Mouse (Mus musculus): Measurements from ENCODE around the gene Kctd12. TPM values are rescaled to one million over a fixed set of nuclear protein-coding genes. Genes with fewer than 3 reads are reported as not detected.

Gene Kctd12
- 7.0 and 13.9 TPM in 2 replicates for polyA plus RNA-seq (2012; ENCODE audit: insufficient read depth, low replicate concordance)

DNA sequence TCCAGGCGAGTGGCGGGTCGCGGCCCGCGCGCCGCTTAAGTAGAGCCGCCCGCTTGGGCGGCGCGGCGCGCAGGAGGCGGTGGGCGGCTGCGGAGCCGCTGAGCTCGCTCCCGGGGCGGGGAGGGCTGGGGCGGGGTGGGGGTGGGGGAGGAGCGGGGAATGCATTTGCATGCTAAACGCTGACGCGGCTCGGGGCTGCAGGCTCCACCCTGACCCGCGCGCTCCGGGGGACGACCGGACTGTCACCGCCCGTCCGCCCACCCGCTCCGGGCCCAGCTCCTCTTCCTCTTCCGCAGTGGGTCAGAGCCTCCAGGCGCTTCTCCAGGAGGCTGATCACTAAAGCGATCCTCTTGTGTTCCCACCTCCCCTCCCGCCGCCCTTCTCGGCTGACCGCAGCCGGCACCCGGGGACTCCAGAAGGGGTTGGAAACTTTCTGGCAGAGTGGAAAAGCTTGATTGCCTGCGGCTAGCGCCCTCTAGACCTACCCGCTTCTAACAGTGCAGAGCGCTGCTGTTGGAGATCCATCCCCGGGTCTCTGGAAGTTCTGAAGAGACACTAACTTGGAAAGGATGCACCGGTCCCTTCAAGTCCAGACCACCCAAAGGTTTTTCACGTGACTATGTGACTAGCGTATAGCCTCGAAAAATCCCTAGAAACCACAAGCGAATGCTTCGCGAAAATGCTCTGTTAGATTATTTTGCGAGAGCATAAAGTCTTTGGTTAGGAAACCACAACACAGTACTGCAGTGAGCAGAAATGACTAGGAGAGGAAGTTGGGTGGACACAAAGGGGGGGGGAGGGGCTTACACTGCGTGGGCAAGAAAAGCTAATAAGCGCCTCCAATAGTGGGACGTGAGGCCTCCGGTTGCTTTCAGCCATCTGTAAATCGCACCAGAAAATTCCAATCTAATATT lies at the start of gene Kctd12:
Gene Kctd12, minus strand, starts transcription at position 11 of the 914 bp plus-strand sequence.
- peak within 1 kb of the TSS; percentile 97 for H3K4me3 ChIP-seq (replicated peaks)

DNA sequence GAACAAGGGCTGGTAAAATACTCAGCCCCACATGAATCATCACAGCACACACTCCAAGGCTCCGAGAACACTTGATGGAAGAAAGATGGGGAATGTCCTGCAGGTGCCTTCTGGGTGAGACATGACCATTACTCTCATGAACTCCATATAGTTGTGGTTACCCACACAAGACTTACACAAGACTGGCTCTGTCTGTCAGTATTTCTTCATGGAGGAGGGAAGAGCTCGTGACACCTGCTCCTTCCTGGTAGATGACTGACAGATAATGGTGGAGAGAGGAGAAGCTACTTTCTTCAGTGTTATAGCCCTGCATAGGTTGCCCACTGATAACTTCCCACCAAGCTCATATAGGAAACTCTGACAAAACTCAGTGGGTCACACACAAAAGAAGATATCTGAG lies 46.8 kb upstream of the Kctd12 start:
- Histone ChIP-seq H3K4me1 (peaks cover 12% of the 10 kb centered on the region), H3K9me3 (no peaks in the 10 kb centered on the region), H3K36me3 (replicated peaks; ENCODE audit: low read length) (no peaks in the 10 kb centered on the region), H3K27me3 (replicated peaks) (no peaks in the 10 kb centered on the region), H3K4me3 (replicated peaks) (no peak overlapping the region)
- no peak for TF ChIP-seq FLI1 (IDR thresholded peaks at IDR 0.05; ENCODE audit: low read length)
- no peak for TF ChIP-seq GATA1 (IDR thresholded peaks at IDR 0.05; ENCODE audit: borderline replicate concordance, low read length)

More for the DNA sequence above, at the start of gene Kctd12:
- H3K9me3 ChIP-seq = no peaks in the 10 kb centered on the region
- no peaks in the 10 kb centered on the region for H3K36me3 ChIP-seq (replicated peaks; ENCODE audit: low read length)
- H3K27me3 ChIP-seq (replicated peaks) = peaks cover 9% of the 10 kb centered on the region
- TF ChIP-seq GATA1 (IDR thresholded peaks at IDR 0.05; ENCODE audit: borderline replicate concordance, low read length) (no peak), FLI1 (IDR thresholded peaks at IDR 0.05; ENCODE audit: low read length) (no peak)
- H3K4me1 ChIP-seq = peaks cover 57% of the 10 kb centered on the region

DNA sequence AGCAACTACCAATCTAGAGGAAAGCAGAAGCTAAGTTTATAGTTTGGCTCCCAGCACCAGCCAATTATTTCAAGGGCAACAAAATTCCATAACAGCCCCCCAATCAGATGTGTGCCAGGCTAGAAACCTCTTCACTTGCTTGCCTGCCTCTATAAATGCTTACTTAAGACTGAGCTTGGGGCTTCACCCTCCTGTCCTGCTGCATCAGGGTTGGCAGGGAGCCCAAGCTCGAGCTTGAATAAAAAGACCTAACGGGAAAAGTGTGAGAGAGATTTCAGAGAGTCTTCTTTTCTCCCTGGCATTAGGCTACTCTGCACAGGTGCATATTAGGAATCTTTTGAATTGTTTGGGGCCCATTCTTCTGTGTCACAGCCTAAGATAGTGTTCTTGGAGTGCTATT lies 37.6 kb upstream of the Kctd12 start:
- no peaks in the 10 kb centered on the region for H3K27me3 ChIP-seq (replicated peaks)
- no peak overlapping the region for H3K4me3 ChIP-seq (replicated peaks)
- TF ChIP-seq FLI1 (IDR thresholded peaks at IDR 0.05; ENCODE audit: low read length) (no peak), GATA1 (IDR thresholded peaks at IDR 0.05; ENCODE audit: borderline replicate concordance, low read length) (no peak)
- H3K36me3 ChIP-seq (replicated peaks; ENCODE audit: low read length) = no peaks in the 10 kb centered on the region
- no peaks in the 10 kb centered on the region for H3K9me3 ChIP-seq
- H3K4me1 ChIP-seq = peaks cover 21% of the 10 kb centered on the region

DNA sequence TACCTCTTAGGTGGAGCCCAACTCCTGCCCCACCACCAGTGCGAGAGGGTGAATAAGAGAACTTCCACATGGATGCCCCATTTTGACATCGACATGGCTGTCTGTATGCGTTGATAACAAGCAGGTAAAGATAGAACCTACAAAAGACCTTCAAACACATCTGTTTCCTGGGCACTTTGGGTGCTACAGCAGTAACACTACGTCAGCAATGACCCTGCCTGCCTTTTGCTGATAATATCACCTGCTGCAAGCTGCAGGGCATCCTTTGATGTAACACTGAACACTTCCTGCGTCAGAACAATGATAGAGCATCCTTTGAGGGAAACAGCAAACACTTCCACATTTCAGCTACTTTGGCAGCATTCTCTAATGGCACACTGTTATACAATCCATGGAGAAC lies 34.6 kb upstream of the Kctd12 start:
- no peaks in the 10 kb centered on the region for H3K36me3 ChIP-seq (replicated peaks; ENCODE audit: low read length)

DNA sequence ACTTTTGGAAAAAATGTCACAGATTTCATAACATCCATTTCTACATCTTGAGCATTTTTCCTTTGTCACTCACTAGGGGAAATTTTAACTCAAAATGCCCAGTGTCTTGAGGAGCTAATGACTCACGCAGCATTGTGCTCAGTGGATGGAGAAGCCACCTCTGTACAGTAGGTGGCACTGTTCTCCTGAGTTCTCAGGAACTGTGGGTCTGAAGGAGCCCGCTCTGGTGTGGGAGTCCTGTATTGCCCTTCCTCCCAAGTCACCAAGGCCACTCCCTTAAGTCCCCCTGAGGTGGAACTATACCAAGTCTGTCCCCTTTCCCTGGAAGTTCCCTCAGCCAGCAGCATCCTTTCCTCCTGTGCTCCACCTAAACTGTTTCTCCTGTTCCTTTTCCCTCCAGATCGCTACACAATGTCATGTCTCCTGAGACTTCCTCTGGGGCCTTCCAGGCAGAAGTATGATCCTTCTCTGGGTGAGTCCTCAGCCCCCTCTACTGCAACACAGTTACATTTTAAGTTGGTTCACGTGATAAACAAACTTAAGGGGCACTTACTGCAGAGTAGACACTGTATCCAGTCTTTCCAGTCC lies 30.2 kb upstream of the Kctd12 start:
- TF ChIP-seq FLI1 (IDR thresholded peaks at IDR 0.05; ENCODE audit: low read length) (no peak), GATA1 (IDR thresholded peaks at IDR 0.05; ENCODE audit: borderline replicate concordance, low read length) (no peak)
- peak overlapping the region; percentile 11 for H3K4me3 ChIP-seq (replicated peaks)

More for the DNA sequence above, 34.6 kb upstream of the Kctd12 start:
- Histone ChIP-seq H3K4me3 (replicated peaks) (no peak overlapping the region), H3K4me1 (peaks cover 36% of the 10 kb centered on the region), H3K9me3 (no peaks in the 10 kb centered on the region), H3K27me3 (replicated peaks) (no peaks in the 10 kb centered on the region)
- no peak for TF ChIP-seq GATA1 (IDR thresholded peaks at IDR 0.05; ENCODE audit: borderline replicate concordance, low read length)
- no peak for TF ChIP-seq FLI1 (IDR thresholded peaks at IDR 0.05; ENCODE audit: low read length)

DNA sequence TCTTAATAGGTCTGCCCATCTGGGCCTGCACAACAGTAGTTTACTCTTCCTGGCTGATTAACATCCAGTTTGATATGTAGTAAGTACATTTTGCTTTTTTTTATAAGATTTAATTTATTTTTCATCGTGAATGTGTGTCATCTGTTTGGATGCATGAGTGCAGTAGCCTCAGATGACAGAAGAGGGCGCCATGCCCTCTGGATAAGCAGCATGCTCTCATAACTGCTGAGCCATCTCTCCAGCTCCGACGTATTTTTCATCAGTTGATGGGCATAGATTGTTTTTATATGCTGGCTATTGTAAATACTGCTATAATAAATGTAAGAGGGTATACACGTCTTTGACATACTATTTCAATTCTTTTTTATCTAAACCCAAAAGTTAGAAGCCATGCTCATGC lies 29.3 kb upstream of the Kctd12 start:
- H3K27me3 ChIP-seq (replicated peaks) = peaks cover 16% of the 10 kb centered on the region
- no peaks in the 10 kb centered on the region for H3K9me3 ChIP-seq
- no peak overlapping the region for H3K4me3 ChIP-seq (replicated peaks)
- TF ChIP-seq GATA1 (IDR thresholded peaks at IDR 0.05; ENCODE audit: borderline replicate concordance, low read length) = no peak
- TF ChIP-seq FLI1 (IDR thresholded peaks at IDR 0.05; ENCODE audit: low read length) = no peak
- no peaks in the 10 kb centered on the region for H3K36me3 ChIP-seq (replicated peaks; ENCODE audit: low read length)
- H3K4me1 ChIP-seq = peaks cover 24% of the 10 kb centered on the region

More for the DNA sequence above, 30.2 kb upstream of the Kctd12 start:
- H3K9me3 ChIP-seq = no peaks in the 10 kb centered on the region
- H3K27me3 ChIP-seq (replicated peaks) = peaks cover 14% of the 10 kb centered on the region
- H3K36me3 ChIP-seq (replicated peaks; ENCODE audit: low read length) = no peaks in the 10 kb centered on the region
- peaks cover 33% of the 10 kb centered on the region for H3K4me1 ChIP-seq

DNA sequence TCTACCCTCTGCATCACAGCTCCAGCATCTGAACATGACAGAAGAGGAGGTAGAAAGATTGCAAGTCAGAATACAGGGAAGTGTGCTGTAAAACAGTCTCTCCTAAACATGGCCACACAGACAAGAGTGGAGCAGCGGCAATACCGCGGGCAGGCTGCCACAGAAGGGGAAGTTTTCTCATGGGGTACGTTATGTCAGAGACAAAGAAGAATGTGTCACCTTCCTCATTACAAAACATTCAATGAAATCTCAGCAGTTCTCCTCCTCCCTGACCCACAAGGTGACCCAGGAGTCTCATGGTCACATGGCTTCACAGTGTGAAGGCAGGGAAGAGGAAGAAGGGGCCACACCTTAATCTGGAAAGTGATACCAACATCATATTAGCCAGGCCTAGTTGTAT lies 25.3 kb upstream of the Kctd12 start:
- Histone ChIP-seq H3K4me3 (replicated peaks) (no peak overlapping the region), H3K27me3 (replicated peaks) (peaks cover 16% of the 10 kb centered on the region), H3K9me3 (no peaks in the 10 kb centered on the region), H3K36me3 (replicated peaks; ENCODE audit: low read length) (no peaks in the 10 kb centered on the region), H3K4me1 (peaks cover 19% of the 10 kb centered on the region)
- no peak for TF ChIP-seq GATA1 (IDR thresholded peaks at IDR 0.05; ENCODE audit: borderline replicate concordance, low read length)
- TF ChIP-seq FLI1 (IDR thresholded peaks at IDR 0.05; ENCODE audit: low read length) = no peak

DNA sequence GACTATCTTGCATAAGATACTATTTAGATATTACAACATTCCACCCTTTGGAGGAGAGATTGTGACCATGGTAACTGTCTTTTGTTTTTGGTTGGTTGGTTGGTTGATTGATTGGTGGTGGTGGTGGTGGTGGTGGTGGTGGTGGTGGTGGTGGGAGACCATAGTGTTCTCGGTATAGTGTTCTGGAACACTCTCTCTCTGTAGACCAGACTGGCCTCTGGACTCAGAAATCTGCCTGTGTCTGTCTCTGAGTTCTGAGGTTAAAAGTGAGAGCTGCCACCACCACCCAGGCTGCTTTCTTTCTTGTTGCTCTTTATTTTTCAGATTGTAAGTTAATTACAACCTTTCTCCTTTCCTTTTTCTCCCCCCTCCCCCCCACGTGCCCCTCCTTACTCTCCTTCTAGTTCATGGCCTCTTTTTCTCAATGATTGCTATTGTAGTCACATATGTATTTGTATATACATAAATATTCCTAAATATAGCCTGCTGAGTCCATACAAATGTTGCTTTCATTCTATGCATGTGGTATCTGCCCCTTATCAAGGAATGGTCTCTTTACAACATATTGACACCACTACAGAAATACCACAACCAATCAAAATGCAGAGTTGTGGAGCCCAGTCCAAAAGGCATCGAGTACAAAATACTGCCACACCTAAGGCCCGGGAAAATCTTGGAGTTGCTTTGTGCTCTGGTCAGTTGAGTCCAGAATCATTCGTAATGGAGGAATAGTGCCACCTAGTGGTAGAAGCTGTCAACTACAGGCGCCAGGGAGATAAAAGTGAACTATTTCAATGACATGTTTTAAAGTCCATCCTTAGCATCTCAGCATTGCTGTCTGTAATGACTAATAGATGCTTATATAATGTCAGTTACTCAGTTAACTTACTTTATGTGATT lies 12.5 kb upstream of the Kctd12 start:
- Histone ChIP-seq H3K4me1 (peaks cover 5% of the 10 kb centered on the region; the same call in 1 of the 2 replicates), H3K36me3 (replicated peaks; ENCODE audit: low read length) (no peaks in the 10 kb centered on the region), H3K4me3 (replicated peaks) (no peak overlapping the region), H3K27me3 (replicated peaks) (peaks cover 2% of the 10 kb centered on the region), H3K9me3 (no peaks in the 10 kb centered on the region)
- no peak for TF ChIP-seq FLI1 (IDR thresholded peaks at IDR 0.05; ENCODE audit: low read length)
- TF ChIP-seq GATA1 (IDR thresholded peaks at IDR 0.05; ENCODE audit: borderline replicate concordance, low read length) = no peak

DNA sequence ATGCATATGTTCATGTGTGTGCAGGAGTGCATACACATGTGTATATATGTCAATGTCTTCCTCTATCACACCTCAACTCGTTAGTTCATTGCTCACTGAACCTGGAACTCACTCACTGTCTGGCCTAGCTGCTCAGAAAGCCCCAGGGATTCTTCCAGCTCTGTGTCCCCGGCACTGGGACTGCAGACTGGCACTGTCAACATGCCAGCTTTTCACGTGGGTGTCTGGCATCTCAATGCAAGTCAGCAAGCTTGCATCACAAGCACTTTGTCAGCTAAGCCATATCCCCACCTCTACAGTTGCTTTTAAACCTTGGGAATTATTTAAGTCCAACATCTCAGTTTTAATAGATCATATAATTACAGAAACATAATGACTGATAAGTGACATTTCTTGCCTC lies 8.3 kb upstream of the Kctd12 start:
- Histone ChIP-seq H3K36me3 (replicated peaks; ENCODE audit: low read length) (no peaks in the 10 kb centered on the region), H3K4me3 (replicated peaks) (no peak overlapping the region), H3K9me3 (no peaks in the 10 kb centered on the region), H3K4me1 (peaks cover 5% of the 10 kb centered on the region; the same call in 1 of the 2 replicates), H3K27me3 (replicated peaks) (peaks cover 8% of the 10 kb centered on the region)
- no peak for TF ChIP-seq FLI1 (IDR thresholded peaks at IDR 0.05; ENCODE audit: low read length)
- no peak for TF ChIP-seq GATA1 (IDR thresholded peaks at IDR 0.05; ENCODE audit: borderline replicate concordance, low read length)

Data from megakaryocyte, embryonic 14.5 days (primary cell).